Mouse (Mus musculus) retina, postnatal 1 day (tissue): ENCODE measurements at regions not wholly inside any gene's neighbourhood (a gene's known extent, or its start where the extent isn't known, plus 50 kb on each side); places are given as distances from the start of the nearest gene placed in this dataset.

Experiments used
- DNase-seq: peaks from one replicate; pipeline ENCODE4 v3.0.0-alpha.2; 2012

- no peak for DNase-seq
These were observed 85.0 kb upstream of the Xpo1 start for GRCm38 (mm10) chr11:23170813-23171212.

DNA sequence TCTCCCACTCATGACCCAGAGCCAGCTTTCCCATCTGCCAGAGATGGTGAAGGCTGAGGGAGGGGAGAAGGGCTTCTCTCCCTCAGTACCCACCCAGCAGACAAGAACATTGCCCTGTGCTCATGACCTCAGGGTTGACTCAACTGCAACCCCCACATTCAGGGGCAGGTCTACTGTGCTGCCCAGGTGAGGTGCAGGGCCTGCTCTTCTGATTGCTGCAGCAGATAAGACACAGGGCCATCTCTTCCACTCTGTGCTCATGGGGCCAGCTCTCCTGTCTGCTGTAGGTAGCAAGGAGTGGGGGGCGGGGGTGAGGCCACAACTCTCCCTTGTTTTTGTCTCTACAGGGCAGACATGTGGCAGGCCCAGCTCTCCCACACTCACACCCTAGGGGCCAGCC is 84.1 kb upstream of the Xpo1 start:
- DNase-seq = no peak

GRCm38 (mm10) chr11:23181647-23182046 is 74.2 kb upstream of the Xpo1 start:
- no peak for DNase-seq

GRCm38 (mm10) chr11:23185211-23185610 is 70.6 kb upstream of the Xpo1 start:
- DNase-seq = no peak

DNA sequence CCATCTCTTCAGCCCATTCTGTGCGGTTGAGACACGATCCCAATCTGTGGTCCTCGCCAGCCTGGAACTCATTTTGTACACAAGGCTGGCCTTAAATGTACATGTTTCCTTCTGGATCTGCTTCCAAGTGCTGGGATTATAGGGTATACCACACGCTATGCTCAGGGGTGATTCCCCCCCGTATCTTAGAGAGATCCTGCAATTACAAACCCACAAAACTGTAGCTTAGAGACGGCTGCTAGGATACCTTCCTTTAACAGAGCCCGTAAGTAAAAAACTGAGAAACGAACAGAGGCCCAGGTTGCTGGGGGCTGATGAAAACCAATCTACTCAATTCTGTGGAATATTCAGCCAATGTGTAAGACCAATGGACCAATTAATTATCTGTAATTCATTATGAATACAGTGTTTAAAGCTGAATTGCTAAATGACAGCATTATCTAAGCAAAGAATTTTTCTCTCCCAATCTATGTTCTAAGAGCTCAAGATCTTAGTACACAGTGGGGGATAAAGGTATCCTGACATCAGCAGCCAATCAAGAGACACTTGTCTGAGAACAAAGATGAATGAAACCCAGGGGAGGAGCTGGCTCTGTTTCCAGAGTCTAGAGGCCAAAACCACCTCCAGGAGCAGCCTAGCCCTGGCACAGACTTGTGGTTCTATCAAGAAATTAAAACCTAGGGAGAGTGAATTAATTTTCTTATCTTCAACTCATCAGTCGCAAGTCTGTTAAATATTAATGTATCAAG is 54.0 kb upstream of the Xpo1 start:
- DNase-seq = no peak

GRCm38 (mm10) chr11:23203566-23203965 is 52.3 kb upstream of the Xpo1 start:
- DNase-seq = no peak

GRCm38 (mm10) chr11:23204041-23204440 is 51.8 kb upstream of the Xpo1 start:
- DNase-seq = no peak
